Mouse (Mus musculus) kidney, embryonic 14.5 days (tissue): ENCODE measurements around the gene Glra4. TPM values are rescaled to one million over a fixed set of nuclear protein-coding genes. Genes with fewer than 3 reads are reported as not detected.

Experiments used
- polyA plus RNA-seq: library from polyadenylated mRNA; unstranded; fragments of >200 nt; fragmentation: Nextera tagmentation; extraction: Ambion mirVana; gene quantifications from 2 replicates; pipeline ENCODE4 v1.2.1, GENCODE M21; 2014

The Glra4 gene
- polyA plus RNA-seq, 1 experiment from 2014 or later: 0.19 TPM

Other genes with a start within 250 kb of the Glra4 start
- not detected in 2 replicates for gene Kir3dl2, start 236.1 kb downstream of the Glra4 start, polyA plus RNA-seq
- gene Tceal3, start 189.3 kb downstream of the Glra4 start, polyA plus RNA-seq: 3.0 and 7.3 TPM in 2 replicates
- gene Tceal1, start 72.2 kb downstream of the Glra4 start, polyA plus RNA-seq: 9.5 and 11.3 TPM in 2 replicates
- gene Morf4l2, start 36.5 kb downstream of the Glra4 start, polyA plus RNA-seq: 479 and 609 TPM in 2 replicates
- gene Plp1, start 42.5 kb upstream of the Glra4 start, polyA plus RNA-seq: 2.4 and 3.6 TPM in 2 replicates
- gene Rab9b, start 88.6 kb upstream of the Glra4 start, polyA plus RNA-seq: 0.12 TPM in 1 of 2 replicates, not detected in the other
- not detected in 2 replicates for gene H2bfm, start 147.2 kb upstream of the Glra4 start, polyA plus RNA-seq
- 47.0 and 78.3 TPM in 2 replicates for gene Tmsb15b2, start 195.4 kb upstream of the Glra4 start, polyA plus RNA-seq
- gene Tmsb15l, start 196.7 kb upstream of the Glra4 start, polyA plus RNA-seq: 4.5 and 4.9 TPM in 2 replicates
- gene Tmsb15b1, start 196.7 kb upstream of the Glra4 start, polyA plus RNA-seq: 24.1 and 40.1 TPM in 2 replicates
- gene Zcchc18, start 213.0 kb upstream of the Glra4 start, polyA plus RNA-seq: 21.7 and 31.1 TPM in 2 replicates